Mouse (Mus musculus) left cerebral cortex, postnatal 36 days (tissue): ENCODE measurements around the gene Vps9d1. TPM values are rescaled to one million over a fixed set of nuclear protein-coding genes. Genes with fewer than 3 reads are reported as not detected.
"Not testable (repeated sequence)": the region's sequence is repeated elsewhere in the genome, so short reads cannot be mapped to it uniquely, and the experiment has no call there.

Experiments used
- DNase-seq, 2 experiments: peaks; one replicate each; pipeline ENCODE4 v3.0.0; 2021 to 2022; ENCODE audit warnings: low spot score in 2 of 2, mixed read lengths in 1 of 2
- intact Hi-C: fragments of 180-260 bp; cut with DNase I; formaldehyde crosslinking; loops from one replicate; pipeline ENCODE4 v1.15.1; 2025
- total RNA-seq, 2 experiments: library from RNA; stranded (reverse); gene quantifications; 2 replicates each; pipeline ENCODE4 v1.2.3; 2021

Gene Vps9d1
- total RNA-seq, 2 experiments from 2014 or later = 56.1 to 67.6 TPM

GRCm38 (mm10) chr8:123224278-123225266 lies 29.6 kb downstream of the Vps9d1 start, which contains the start of gene Cdk10:
Cdk10 (plus strand) TSS chr8:123224842.
- intact Hi-C loops = no loop called here
- DNase-seq = peak; percentile 94 to 96

- intact Hi-C loops = no loop called here
- no peak for DNase-seq
These were observed 33.2 kb downstream of the Vps9d1 start for GRCm38 (mm10) chr8:123220917-123221316.

DNA sequence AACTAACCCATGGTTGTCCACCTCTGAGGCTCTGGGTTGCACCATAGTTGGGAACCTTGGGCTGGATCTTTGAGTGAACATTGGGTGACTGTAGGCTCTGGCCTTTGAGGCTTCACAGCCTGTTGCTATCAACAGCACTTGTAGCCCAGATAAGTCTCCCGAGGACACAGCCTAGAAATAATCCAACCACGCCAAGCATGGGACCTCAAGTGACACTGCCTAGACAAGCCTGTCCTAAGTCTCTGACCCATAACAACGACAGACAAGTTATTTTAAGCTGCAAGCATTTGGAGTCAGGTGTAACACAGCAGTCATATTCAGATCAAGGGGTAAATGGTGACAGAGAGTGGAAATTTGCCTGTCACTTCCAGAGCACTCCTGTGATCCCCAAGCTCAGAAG lies 38.7 kb downstream of the Vps9d1 start:
- intact Hi-C loops = loop anchor here (10.0 kb wide), 1 partner anchor 321 kb away; no protein-coding TSS in a partner anchor
- DNase-seq = no peak

GRCm38 (mm10) chr8:123213118-123213772 lies 40.9 kb downstream of the Vps9d1 start:
- intact Hi-C loops = loop anchor here (10.0 kb wide), 1 partner anchor 318 kb away; no protein-coding TSS in a partner anchor

DNA sequence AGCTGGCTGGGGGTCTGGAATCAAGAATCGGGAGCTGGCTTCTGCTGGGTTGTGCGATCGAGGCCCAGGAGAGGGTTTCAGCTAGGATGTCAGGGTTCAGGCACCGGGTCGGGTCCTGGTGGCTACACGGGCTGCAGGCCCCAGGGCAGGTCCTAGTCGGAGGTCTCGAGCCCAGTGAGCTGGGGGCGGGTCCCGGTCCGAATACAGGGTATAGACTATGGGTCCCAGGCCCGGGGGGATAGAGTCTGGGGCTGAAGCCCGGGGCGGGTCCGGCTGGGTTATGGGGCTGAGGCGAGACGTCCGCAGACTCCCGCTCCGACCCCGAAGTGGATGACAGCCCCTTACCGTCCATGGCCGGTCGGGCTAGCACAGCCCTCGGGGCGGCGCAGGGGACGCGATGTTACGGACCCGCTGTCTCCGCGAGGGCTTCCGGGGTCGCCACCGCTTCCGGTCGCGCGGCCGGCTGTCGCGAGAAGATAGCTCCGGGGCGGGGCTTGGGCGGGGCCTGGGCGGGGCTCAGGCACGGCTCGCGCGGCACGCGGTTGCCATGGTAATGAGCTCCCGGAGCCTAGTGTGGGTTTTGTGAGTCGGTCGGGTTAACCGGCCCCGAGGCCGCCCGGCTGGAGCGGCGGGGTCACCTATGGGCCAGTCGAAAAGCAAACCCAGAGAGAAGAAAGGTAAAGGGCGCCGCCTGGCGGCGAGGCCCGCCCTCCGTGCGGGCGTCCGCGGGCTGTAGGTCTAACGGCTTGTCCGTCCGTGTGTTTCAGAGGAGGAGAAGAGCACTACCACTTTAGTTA lies 41.6 kb downstream of the Vps9d1 start, which contains the start of the genes Chmp1a and Spata33:
Chmp1a (minus strand) TSS at position 443 of the 797 bp plus-strand sequence.
Spata33 (plus strand) TSS at position 512 of the 797 bp plus-strand sequence.
- intact Hi-C loops = loop anchor here (10.0 kb wide), 1 partner anchor 318 kb away; no protein-coding TSS in a partner anchor
- DNase-seq = peak; percentile 85 to 87

More at GRCm38 (mm10) chr8:123213118-123213772, 40.9 kb downstream of the Vps9d1 start:
- DNase-seq = no peak

DNA sequence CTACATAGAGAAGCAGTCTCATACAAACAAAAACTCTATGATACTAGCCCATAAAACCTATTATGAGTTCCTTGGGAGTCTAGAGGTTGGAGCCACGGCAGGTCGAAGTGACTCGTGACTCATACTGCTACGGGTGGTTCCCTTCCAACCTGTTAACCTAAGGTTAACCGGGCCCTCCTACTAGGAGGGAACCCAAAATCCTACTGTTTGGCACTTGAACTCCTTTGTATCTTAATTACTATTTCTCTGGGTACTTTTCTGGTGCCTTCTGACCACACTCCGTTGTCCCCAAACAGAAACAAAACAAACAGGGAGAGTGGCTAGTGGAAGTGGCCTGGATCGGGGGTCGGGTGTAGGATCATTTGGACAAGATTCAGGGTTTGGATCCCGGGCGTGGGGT lies 42.3 kb downstream of the Vps9d1 start:
- no peak for DNase-seq
- intact Hi-C loops = loop anchor here (10.0 kb wide), 1 partner anchor 317 kb away; no protein-coding TSS in a partner anchor

DNA sequence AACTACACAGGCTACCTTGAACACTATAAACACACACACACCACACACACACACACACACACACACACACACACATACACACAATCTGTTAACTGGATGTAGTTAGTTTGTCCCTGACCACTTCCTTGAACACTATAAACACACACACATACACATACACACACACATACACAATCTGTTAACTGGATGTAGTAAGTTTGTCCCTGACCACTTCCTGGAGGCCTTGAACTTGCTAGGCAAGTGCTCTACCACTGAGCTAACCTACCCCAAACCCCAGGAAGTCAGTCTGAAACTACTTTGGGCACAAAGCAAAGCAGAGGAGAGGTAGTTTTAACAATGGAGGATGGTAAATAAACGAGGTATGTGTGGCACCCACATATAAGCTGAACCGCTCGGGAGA lies 50.6 kb downstream of the Vps9d1 start:
- intact Hi-C loops = loop anchor here (2.0 kb wide), 1 partner anchor 97 kb away; no protein-coding TSS in a partner anchor
- DNase-seq = no peak

DNA sequence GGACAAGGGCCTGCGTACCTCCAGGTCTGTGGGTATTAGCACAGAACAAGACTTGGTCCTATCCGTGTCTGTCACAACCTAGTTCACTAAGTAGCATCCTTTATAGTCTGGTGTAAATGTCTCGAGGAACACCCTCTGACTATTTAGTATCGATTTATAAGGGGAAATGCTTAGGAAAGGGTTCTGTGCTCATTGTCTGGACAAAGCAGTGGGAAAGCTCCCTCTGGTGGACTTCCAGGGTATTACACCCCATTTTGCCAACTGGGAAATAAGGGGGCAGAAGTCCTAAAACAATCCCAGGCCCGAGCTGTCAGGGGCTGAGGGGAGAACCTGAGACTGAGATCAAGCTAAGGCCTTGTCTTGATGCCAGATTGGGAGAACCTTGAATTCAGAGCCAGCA lies 51.9 kb downstream of the Vps9d1 start:
- intact Hi-C loops = loop anchor here (2.0 kb wide), 1 partner anchor 95 kb away; no protein-coding TSS in a partner anchor

DNA sequence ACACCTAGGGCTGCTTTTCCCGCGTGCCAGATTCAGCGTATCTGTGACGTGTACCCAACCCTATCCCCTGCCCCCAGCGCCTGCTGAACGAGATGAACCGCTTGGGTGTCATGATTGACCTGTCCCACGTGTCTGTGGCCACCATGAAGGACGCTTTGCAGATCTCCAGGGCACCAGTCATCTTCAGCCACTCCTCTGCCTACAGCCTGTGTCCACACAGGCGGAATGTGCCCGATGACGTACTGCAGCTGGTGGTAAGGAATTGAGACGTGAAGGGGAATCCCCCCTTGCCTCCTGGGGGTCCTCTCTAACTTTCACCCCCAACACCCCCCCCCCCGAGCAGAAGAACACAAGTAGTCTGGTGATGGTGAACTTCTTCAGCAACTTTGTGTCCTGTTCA lies 54.3 kb downstream of the Vps9d1 start:
- no peak for DNase-seq
- intact Hi-C loops = loop anchor here (10.0 kb wide), 1 partner anchor 365 kb away; no protein-coding TSS in a partner anchor

More for the DNA sequence above, 51.9 kb downstream of the Vps9d1 start:
- peak in 1 of 2 experiments; percentile 68 for DNase-seq

- intact Hi-C loops = loop anchor here (10.0 kb wide), 1 partner anchor 362 kb away; no protein-coding TSS in a partner anchor
- not testable (repeated sequence) for DNase-seq
These were observed 57.1 kb downstream of the Vps9d1 start for GRCm38 (mm10) chr8:123197016-123197415.

DNA sequence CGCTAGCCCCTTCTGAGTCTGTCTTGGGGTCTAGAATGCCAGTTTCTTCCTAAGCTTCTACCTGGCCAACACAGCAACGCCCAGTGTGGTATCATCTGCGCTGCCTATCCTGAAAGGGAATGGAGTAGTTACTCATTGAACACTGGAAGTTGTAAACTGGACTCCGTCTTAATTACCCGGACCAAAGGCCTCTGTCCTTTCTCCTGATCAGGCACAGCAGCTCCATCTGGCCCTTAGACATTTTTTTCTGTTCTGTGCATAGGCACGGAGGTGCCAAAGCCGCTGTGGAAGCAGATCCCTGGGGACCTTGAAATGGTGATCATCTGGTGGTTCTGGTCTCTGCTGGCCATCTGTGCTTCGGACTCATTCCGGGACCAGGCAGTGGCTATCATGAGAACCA lies 60.4 kb downstream of the Vps9d1 start:
- intact Hi-C loops = loop anchor here (5.0 to 10.0 kb wide), 2 partner anchors 81 to 359 kb away; no protein-coding TSS in a partner anchor
- no peak for DNase-seq

Other genes starting within 250 kb of the Vps9d1 start
- gene Ankrd11, start 212.1 kb downstream of the Vps9d1 start, total RNA-seq = 100 to 1,000 TPM; 145 to 177 TPM
- gene Spg7, start 191.4 kb downstream of the Vps9d1 start, total RNA-seq = 10 to 100 TPM; 58.2 to 62.2 TPM
- 100 to 1,000 TPM; 350 to 427 TPM for gene Rpl13, start 152.0 kb downstream of the Vps9d1 start, total RNA-seq
- gene Cpne7, start 137.0 kb downstream of the Vps9d1 start, total RNA-seq = 10 to 100 TPM; 42.7 to 75.2 TPM
- not detected for gene Sult5a1, start 96.0 kb downstream of the Vps9d1 start, total RNA-seq
- gene Dpep1, start 68.1 kb downstream of the Vps9d1 start, total RNA-seq = not detected
- gene Chmp1a, start 41.6 kb downstream of the Vps9d1 start, total RNA-seq = 100 to 1,000 TPM in 1 of 2 experiments, 10 to 100 TPM in 1; 95.8 to 113 TPM
- gene Spata33, start 41.5 kb downstream of the Vps9d1 start, total RNA-seq = 1 to 10 TPM; 6.4 to 7.5 TPM
- 100 to 1,000 TPM in 1 of 2 experiments, 10 to 100 TPM in 1; 76.8 to 101 TPM for gene Cdk10, start 29.5 kb downstream of the Vps9d1 start, total RNA-seq
- gene Spata2l, start 18.1 kb downstream of the Vps9d1 start, total RNA-seq = 10 to 100 TPM; 86.7 to 88.8 TPM
- 10 to 100 TPM; 19.2 to 24.8 TPM for gene Zfp276, start 153 bp downstream of the Vps9d1 start, total RNA-seq
- gene Fanca, start 64.2 kb upstream of the Vps9d1 start, total RNA-seq = 1 to 10 TPM; 2.7 TPM
- 10 to 100 TPM; 14.8 to 18.2 TPM for gene Spire2, start 78.4 kb upstream of the Vps9d1 start, total RNA-seq
- 100 to 1,000 TPM; 543 to 593 TPM for gene Tcf25, start 119.4 kb upstream of the Vps9d1 start, total RNA-seq
- under 1 TPM in 1 of 2 experiments, not detected in 1; 0.14 TPM for gene Mc1r, start 152.8 kb upstream of the Vps9d1 start, total RNA-seq
- gene Tubb3, start 157.1 kb upstream of the Vps9d1 start, total RNA-seq = 100 to 1,000 TPM; 399 to 458 TPM
- 10 to 100 TPM; 62.0 to 64.3 TPM for gene Def8, start 169.2 kb upstream of the Vps9d1 start, total RNA-seq
- gene Afg3l1, start 223.6 kb upstream of the Vps9d1 start, total RNA-seq = 10 to 100 TPM; 29.5 to 40.5 TPM